Mouse (Mus musculus) cerebral cortex, adult 2 months (tissue): ENCODE data around the gene Ccdc28a.

Experiments used
- WGBS: fragments of 180-500 bp; shearing (Covaris S2); methylation state at CpG from one replicate; pipeline ENCODE4 v1.1.7; 2018; 5-methylcytosine and 5-hydroxymethylcytosine counted together

Ccdc28a gene

DNA sequence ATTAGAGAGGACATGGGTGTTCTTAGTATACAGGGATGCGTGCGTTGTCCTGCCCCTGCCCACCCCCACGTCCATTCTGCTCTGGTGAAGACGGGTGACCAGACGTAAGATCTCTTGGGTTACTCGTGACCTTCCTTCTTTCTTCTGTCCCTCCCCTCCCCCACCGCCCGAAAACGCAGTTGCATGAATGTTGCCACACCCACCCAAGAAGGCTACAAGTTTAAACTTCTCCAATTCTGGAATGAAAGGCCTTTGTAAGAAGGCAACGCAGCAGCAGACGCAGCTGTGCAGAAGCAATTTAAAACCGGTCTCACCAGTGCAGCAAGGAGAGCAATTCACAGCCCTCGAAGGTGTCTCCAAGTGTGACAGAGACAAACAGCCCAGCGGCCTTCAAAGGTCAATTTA, 40.1 kb downstream of the Ccdc28a start:
- WGBS = 80% methylated on average over 14 of the region's 14 CpGs

- WGBS = 84% methylated on average over 11 of the region's 11 CpGs
Measured at GRCm38 (mm10) chr10:18194156-18194555, 40.6 kb downstream of the Ccdc28a start.

- 80% methylated on average over 11 of the region's 11 CpGs for WGBS
Measured at GRCm38 (mm10) chr10:18193221-18193620, 41.6 kb downstream of the Ccdc28a start.

- 66% methylated on average over 8 of the region's 8 CpGs for WGBS
Measured at GRCm38 (mm10) chr10:18191706-18192105, 43.1 kb downstream of the Ccdc28a start.

GRCm38 (mm10) chr10:18189498-18189897, 45.3 kb downstream of the Ccdc28a start:
- 92% methylated on average over 4 of the region's 4 CpGs for WGBS

DNA sequence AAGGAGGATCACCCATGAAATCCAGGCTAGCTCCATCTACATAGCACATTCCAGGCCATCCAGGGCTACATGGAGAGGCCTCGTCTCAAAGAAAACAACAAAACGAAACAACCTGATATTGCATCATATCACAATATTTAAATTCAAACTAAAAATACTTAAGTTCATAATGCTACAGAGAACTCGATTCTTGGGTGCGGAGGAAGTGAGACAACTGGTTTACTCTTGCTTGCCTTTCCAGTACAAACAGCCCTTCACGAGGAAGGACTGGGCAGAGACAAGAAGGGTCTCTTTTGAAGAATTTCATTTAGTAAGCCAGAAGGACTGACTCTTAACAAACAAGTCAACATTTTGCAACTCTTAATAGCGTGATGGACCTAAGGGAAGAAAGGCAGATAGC, 46.2 kb downstream of the Ccdc28a start:
- WGBS = 90% methylated on average over 6 of the region's 6 CpGs

DNA sequence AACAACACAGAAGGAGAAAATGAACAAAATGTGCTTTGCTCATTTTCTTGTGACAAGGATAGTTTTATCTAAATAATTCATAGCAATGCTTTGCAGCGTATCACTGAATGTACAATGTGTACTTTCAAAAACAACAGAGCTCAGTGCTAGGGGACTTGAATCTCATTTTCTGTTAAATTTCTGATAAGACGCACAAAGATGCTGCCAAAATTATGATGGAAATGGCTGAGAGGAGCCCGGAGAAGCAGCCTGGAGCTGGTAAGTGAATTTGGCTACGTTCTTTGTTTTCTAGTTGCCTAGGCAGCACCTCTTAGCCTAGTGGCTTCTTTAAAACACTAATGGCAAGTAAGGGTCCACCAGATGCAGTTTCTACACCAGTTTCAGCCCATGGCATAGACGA, 52.6 kb downstream of the Ccdc28a start:
- WGBS = 56% methylated on average over 5 of the region's 5 CpGs

DNA sequence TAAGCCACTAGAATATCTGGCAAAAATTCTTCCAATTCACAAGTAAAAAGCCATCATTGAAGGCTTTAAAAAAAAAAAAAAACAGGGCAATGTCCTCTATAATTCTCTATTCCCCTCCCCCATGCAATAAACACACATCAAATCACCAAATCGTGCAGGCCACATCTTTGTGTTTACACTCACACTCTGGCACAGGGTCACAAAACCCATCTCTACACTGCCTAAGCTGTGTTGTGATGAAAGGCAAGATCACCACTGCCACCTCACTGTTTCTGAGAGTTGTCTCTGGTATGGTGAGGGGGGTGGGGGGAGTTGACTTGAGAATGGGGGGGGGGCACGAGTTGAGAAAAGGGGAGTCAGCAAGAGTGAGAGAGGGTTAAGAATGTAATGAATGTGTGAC, 57.5 kb downstream of the Ccdc28a start:
- WGBS = 68% methylated on average over 2 of the region's 2 CpGs

GRCm38 (mm10) chr10:18176722-18177121, 58.1 kb downstream of the Ccdc28a start:
- WGBS = 90% methylated on average over 7 of the region's 7 CpGs

GRCm38 (mm10) chr10:18175087-18175486, 59.7 kb downstream of the Ccdc28a start:
- WGBS = 85% methylated on average over 6 of the region's 6 CpGs
